Mouse (Mus musculus): ENCODE measurements around the gene Tomm40.

- TF ChIP-seq GATA1 (IDR thresholded peaks at IDR 0.05; ENCODE audit: borderline replicate concordance, low read length) (no peak), FLI1 (IDR thresholded peaks at IDR 0.05; ENCODE audit: low read length) (no peak)
These were observed 14.0 kb downstream of the Tomm40 start for GRCm38 (mm10) chr7:19701069-19701761.

All from megakaryocyte, embryonic 14.5 days (primary cell).